Mouse (Mus musculus) embryonic facial prominence, embryonic 10.5 days (tissue): ENCODE data around the gene Cradd. TPM values are rescaled to one million over a fixed set of nuclear protein-coding genes. Genes with fewer than 3 reads are reported as not detected.

ENCODE experiments used
- DNase-seq: peaks from one replicate; pipeline ENCODE4 v3.0.0-alpha.2; 2017; ENCODE audit warnings: low spot score
- H3K27ac ChIP-seq: fragments of 300-500 bp; sonication (generic); replicated peaks from 2 replicates; pipeline ENCODE4 v1.5.1; 2016; ENCODE audit warnings: mild to moderate bottlenecking
- H3K27me3 ChIP-seq: fragments of 300-500 bp; sonication (generic); replicated peaks from 2 replicates; pipeline ENCODE4 v1.6.1; 2016; ENCODE audit warnings: low read depth, mild to moderate bottlenecking; ENCODE audit not compliant: poor library complexity, severe bottlenecking
- H3K36me3 ChIP-seq: fragments of 300-500 bp; sonication (generic); replicated peaks from 2 replicates; pipeline ENCODE4 v1.6.1; 2016; ENCODE audit warnings: mild to moderate bottlenecking, moderate library complexity
- H3K4me1 ChIP-seq: fragments of 300-500 bp; sonication (generic); 2 replicates; pipeline ENCODE4 v1.6.1; 2016
- H3K4me3 ChIP-seq: fragments of 300-500 bp; sonication (generic); 2 replicates; pipeline ENCODE4 v1.5.1; 2016; ENCODE audit warnings: mild to moderate bottlenecking, moderate library complexity
- H3K9me3 ChIP-seq: fragments of 300-500 bp; sonication (generic); 2 replicates; pipeline ENCODE4 v1.6.1; 2016; ENCODE audit warnings: mild to moderate bottlenecking
- WGBS: fragments of 180-500 bp; shearing (Covaris S2); methylation state at CpG from one replicate; pipeline ENCODE4 v1.1.7; 2016; 5-methylcytosine and 5-hydroxymethylcytosine counted together
- polyA plus RNA-seq: library from polyadenylated mRNA; unstranded; fragments of >200 nt; fragmentation: Nextera tagmentation; extraction: Ambion mirVana; gene quantifications from 2 replicates; pipeline ENCODE4 v1.2.1, GENCODE M21; 2016

Gene Cradd
- polyA plus RNA-seq, 1 experiment from 2014 or later: 13.5 TPM

DNA sequence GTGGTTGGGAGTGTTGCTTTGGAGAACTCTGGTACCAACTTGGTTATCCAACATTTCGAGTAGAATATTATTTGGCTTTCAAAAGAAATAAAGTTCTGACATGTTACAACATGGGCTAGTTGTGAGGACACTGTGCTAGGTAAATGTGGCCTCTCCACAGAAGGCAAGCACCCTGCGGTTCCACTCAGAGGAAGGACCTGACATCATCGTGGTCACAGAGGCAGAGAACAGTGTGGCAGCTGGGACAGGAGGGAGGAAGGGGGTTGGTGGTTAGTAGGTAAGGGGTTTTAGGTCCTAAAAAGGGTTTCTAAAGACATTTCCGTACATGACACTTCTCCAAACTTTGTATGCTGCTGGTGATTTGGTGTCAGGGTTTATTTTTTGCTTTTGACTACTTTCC is 145.1 kb downstream of the Cradd start:
- DNase-seq: no peak
- Histone ChIP-seq H3K36me3 (no peaks in the 10 kb centered on the region), H3K27me3 (peaks cover 9% of the 10 kb centered on the region; the same call in 1 of the 2 replicates), H3K4me3 (no peak overlapping the region), H3K9me3 (no peaks in the 10 kb centered on the region), H3K4me1 (peaks cover 36% of the 10 kb centered on the region), H3K27ac (no peak overlapping the region)
- WGBS: 84% methylated on average over 4 of the region's 4 CpGs

DNA sequence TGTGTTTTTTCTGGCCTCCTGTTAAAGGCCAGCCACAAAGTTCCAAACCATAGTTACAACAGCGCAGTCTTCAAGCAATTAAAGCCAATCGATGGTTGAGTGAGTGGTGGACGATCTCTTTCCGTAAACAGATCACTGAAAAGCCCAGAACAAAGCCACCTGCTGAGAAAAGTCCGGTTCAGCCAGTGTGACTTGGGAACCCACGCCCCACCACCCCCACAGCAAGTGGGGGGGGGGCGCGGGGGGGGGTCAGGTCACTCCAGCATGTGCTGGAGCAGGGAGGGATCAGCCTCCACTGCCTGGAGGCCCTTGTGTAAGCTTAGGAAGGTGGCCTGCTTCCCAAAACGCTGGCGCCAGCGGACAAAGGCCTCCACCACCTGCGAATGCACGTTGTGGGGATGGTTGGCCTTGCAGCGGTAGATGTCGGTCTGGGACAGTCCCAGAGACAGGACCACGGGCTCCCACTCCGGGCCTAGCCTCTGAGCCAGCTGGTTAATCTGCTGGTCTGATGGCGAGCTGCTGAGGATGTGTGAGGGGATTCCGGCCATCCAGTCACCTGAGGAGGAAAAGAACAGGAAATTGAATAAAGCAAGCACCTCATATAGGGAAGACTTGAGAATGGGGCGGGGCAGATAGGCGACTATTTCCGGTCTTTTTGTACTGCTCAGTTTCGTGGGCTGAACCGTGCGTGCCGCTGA is 148.4 kb downstream of the Cradd start:
- Histone ChIP-seq H3K36me3 (no peaks in the 10 kb centered on the region), H3K27ac (peak overlapping the region; percentile 65), H3K4me1 (peaks cover 49% of the 10 kb centered on the region), H3K4me3 (no peak overlapping the region), H3K9me3 (no peaks in the 10 kb centered on the region), H3K27me3 (peaks cover 13% of the 10 kb centered on the region; the same call in 1 of the 2 replicates)
- 35% methylated on average over 26 of the region's 26 CpGs for WGBS
- DNase-seq: no peak

DNA sequence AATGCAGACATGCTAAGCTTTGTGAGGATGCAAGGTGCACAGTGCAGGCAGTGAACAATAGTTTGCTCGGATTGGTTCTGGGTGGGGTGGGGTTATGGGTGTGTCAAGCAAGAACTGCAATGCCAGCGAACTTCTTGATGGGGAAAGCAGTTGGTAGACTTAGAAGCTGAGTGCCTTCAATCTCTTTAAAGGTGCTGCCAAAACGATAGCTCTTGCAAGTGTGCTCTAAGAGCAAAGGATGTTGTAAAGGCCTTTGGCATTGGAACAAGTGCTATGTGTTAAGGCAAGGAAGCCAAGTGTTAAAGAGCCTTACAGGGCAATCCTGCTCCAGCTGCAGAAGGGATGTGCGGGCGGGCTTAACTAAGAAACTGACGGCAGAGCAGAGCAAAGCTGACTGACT is 149.7 kb downstream of the Cradd start:
- no peak overlapping the region for H3K27ac ChIP-seq
- 83% methylated on average over 6 of the region's 6 CpGs for WGBS
- H3K27me3 ChIP-seq: peaks cover 13% of the 10 kb centered on the region; the same call in 1 of the 2 replicates

DNA sequence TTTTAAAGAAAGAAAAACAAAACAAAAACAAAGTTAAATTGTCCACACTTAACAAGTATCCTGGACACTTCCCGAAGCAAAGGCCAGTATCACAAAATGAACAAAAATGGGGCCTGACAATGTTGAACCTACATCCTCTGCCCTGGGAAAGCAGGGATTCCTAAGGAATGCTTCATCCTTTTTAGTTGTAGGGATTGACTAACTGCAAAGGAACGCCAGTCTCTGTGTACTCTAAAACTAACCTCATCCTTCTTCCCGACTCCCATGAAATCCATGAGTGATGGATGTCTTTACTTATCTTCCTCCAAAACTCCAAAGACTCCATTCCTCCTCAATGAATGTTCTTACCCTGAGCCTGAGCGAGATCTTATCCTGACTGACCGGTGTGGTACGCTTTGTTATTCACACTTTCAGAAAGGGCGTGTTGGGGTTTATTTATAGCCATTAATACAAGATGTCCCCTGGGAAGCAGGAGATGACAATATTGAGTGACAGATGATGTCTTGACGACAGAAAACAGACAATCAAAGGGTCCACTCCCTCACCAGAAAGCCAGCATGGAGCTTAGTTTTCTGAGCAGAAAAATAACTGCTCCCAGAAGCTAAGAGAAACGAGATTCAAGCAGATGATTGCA is 153.1 kb downstream of the Cradd start:
- DNase-seq: no peak
- 81% methylated on average over 9 of the region's 9 CpGs for WGBS
- Histone ChIP-seq H3K36me3 (no peaks in the 10 kb centered on the region), H3K4me1 (peaks cover 33% of the 10 kb centered on the region), H3K9me3 (no peaks in the 10 kb centered on the region), H3K27me3 (peaks cover 13% of the 10 kb centered on the region; the same call in 1 of the 2 replicates), H3K27ac (no peak overlapping the region), H3K4me3 (no peak overlapping the region)

More for the DNA sequence above, 149.7 kb downstream of the Cradd start:
- Histone ChIP-seq H3K4me1 (peaks cover 49% of the 10 kb centered on the region), H3K36me3 (no peaks in the 10 kb centered on the region), H3K4me3 (no peak overlapping the region), H3K9me3 (no peaks in the 10 kb centered on the region)
- no peak for DNase-seq

DNA sequence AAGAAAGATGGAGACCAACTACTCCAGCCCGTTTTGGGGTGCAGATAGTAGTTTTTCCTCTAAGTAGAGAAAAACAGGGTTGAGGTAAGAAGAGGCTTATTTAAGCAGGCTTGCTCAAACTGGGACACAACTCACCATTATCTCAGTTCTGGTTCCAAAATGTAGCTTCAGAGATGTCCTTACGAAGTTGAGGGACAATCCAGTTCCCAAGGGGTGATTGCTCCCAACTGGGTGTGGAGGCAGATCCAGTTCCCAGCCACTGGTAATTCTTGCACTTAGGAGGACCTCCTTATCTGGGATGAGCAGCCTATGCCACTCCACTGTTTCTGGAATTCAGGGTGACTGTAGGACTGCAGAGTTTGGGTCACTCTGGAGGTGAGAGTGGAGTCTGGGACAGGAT is 159.0 kb downstream of the Cradd start:
- H3K27me3 ChIP-seq: no peaks in the 10 kb centered on the region
- no peak for DNase-seq

DNA sequence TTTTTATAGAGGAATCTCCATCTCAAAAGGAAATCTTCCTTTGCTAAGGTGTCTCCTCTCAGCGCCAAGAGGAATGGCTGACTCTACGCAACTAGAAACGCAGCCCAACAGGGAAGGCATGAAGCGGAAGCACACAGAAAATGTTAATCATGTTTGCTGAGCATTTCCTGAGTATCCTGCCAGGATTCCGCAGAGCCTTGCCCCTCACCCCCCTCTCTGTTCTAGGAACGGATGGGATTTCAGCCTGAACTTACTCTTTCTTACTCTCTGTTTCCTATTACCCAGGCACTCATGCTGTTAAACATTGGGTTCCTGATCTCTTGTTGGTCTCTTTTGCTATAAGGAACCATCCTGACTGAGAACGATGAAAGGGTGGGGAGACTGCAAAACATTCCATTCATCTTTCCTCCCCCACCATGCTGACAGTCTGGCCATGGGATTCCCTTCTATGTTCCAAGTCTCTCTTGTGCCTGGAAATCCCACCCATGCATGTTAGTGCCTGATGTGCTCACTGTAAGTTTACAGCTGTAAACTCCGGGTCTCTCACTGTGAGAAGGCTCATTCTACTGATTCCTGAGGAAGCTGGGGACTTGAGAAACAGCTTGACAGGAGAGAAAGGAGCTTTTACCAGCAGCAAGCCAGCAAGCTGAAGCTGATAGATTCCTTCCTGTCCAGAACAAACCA is 161.1 kb downstream of the Cradd start:
- DNase-seq: no peak
- 53% methylated on average over 8 of the region's 8 CpGs for WGBS
- no peaks in the 10 kb centered on the region for H3K36me3 ChIP-seq
- H3K4me1 ChIP-seq: peaks cover 15% of the 10 kb centered on the region
- no peaks in the 10 kb centered on the region for H3K27me3 ChIP-seq
- no peak overlapping the region for H3K4me3 ChIP-seq
- no peaks in the 10 kb centered on the region for H3K9me3 ChIP-seq
- peak overlapping the region; percentile 24 for H3K27ac ChIP-seq

More for the DNA sequence above, 159.0 kb downstream of the Cradd start:
- no peak overlapping the region for H3K4me3 ChIP-seq
- 88% methylated on average over 2 of the region's 2 CpGs for WGBS
- H3K4me1 ChIP-seq: peaks cover 15% of the 10 kb centered on the region
- H3K36me3 ChIP-seq: no peaks in the 10 kb centered on the region
- H3K9me3 ChIP-seq: no peaks in the 10 kb centered on the region
- H3K27ac ChIP-seq: no peak overlapping the region

DNA sequence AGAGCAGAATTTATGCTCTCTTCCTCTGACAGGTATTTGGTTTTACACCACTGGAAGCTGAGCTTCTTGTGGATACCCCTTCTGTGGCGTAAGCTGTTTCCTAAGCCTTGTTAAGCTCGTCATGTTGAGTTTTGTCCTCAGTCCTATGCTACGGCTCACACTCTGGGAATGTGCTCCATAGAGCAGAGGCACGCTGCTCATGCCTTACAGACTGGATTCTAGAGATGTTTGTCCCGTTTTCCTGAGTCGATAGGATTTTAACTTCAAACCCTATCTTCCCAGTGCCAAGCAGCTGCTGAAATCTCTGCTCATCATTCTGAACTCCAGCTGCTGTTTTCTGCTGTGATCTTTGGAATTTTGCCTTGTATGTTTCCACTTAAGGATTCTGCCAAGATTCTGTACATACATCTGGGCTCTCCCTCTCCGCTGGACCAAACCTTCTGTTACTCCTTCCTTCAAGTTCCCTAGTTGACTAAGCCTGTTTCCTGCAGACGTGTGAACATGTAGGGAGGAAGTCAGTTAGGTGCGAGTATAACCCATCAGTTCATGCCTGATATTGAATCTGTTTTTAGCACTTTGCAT is 164.2 kb downstream of the Cradd start:
- H3K36me3 ChIP-seq: no peaks in the 10 kb centered on the region
- no peak for DNase-seq
- H3K27me3 ChIP-seq: no peaks in the 10 kb centered on the region
- peaks cover 15% of the 10 kb centered on the region for H3K4me1 ChIP-seq
- H3K9me3 ChIP-seq: no peaks in the 10 kb centered on the region
- no peak overlapping the region for H3K4me3 ChIP-seq
- 83% methylated on average over 9 of the region's 9 CpGs for WGBS
- H3K27ac ChIP-seq: no peak overlapping the region

DNA sequence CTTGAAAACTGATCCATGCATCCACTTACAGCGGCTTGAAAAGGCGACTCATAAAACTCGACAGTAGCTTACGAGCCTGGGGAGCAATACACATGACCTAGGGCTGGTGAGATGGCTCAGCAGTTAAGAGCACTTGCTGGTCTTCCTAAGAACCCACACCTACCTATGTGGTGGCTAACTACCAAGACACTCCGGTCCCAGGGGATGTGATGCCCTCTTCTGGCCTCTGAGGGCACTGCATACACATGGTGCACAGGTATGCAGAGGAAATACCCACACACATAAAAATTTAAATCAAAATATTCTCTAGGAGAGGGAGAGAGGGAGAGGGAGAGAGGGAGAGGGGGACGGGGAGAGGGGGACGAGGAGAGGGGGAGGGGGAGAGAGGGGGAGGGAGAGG is 167.5 kb downstream of the Cradd start:
- Histone ChIP-seq H3K9me3 (no peaks in the 10 kb centered on the region), H3K4me3 (no peak overlapping the region), H3K27me3 (no peaks in the 10 kb centered on the region), H3K4me1 (peaks cover 11% of the 10 kb centered on the region), H3K27ac (no peak overlapping the region), H3K36me3 (no peaks in the 10 kb centered on the region)
- DNase-seq: no peak
- WGBS: 86% methylated on average over 6 of the region's 7 CpGs

DNA sequence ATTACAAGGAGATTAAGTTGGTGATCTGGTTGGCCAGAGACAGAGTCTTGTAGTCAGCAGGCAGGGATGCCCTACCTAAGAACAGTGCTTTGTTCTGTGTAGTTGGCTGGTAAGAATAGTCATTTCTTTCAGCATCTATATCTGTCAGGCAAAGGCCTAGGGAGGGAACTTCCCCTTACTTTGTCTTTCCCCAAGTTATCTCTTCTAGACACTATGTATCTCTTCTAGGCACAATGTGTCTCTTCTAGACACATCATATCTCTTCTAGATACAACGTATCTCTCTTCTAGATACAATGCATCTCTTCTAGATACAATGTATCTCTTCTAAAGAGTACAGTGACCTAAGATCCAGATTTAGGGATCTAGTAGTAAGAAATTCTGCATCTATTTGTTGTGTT is 169.3 kb downstream of the Cradd start:
- H3K4me1 ChIP-seq: peaks cover 11% of the 10 kb centered on the region
- H3K4me3 ChIP-seq: no peak overlapping the region
- no peaks in the 10 kb centered on the region for H3K9me3 ChIP-seq
- no peak for DNase-seq
- H3K27me3 ChIP-seq: no peaks in the 10 kb centered on the region
- no peaks in the 10 kb centered on the region for H3K36me3 ChIP-seq
- 85% methylated on average over 1 of the region's 1 CpGs for WGBS
- H3K27ac ChIP-seq: no peak overlapping the region

DNA sequence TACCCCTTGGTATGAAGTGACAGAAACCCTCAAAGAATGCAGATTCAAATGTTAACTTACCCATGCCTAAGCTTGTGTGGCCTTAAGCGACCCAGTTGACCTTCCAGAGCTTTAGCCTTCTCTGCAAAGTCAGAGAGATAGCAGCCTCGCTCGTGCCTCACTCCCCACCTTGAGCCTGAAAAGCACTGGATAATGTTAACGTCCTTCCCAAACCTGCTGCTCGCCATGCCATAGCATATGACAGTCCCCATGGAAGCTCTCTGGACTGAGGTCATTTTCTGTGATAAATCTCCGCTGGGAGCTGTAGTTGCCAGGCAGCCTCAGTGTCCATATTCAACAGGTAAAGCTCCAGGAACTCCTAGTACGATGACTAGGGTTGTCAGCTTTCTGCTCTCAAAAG is 170.7 kb downstream of the Cradd start:
- no peak overlapping the region for H3K27ac ChIP-seq
- H3K4me3 ChIP-seq: no peak overlapping the region
- H3K36me3 ChIP-seq: no peaks in the 10 kb centered on the region
- H3K9me3 ChIP-seq: no peaks in the 10 kb centered on the region
- peaks cover 11% of the 10 kb centered on the region for H3K4me1 ChIP-seq
- no peak for DNase-seq
- no peaks in the 10 kb centered on the region for H3K27me3 ChIP-seq
- WGBS: 72% methylated on average over 7 of the region's 7 CpGs

DNA sequence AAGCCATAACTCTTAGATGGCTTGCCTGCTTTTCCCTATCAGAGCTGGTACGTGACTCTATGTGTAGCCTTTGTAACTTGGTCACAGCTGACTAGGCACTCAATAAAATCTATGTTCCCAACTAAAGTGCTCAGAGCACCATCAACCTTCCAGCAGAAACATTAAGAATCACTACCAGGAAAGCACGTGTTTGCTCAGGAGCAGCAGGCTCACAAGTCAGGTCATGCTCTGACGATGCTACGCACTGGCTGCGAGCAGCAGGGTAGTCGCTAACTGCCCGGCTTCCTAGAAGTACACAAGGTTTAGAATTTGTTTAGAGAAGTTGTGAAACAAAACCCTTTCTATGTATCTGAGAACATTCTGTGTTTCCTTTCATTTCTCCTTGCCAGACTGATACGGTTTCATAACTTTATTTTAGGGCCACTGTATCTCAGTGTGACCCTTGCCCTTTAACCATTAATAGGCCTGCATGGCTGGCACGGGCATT is 171.4 kb downstream of the Cradd start:
- no peak overlapping the region for H3K4me3 ChIP-seq
- WGBS: 67% methylated on average over 9 of the region's 9 CpGs
- H3K4me1 ChIP-seq: peaks cover 11% of the 10 kb centered on the region
- H3K36me3 ChIP-seq: no peaks in the 10 kb centered on the region
- no peak for DNase-seq
- no peaks in the 10 kb centered on the region for H3K27me3 ChIP-seq
- no peak overlapping the region for H3K27ac ChIP-seq
- H3K9me3 ChIP-seq: no peaks in the 10 kb centered on the region

DNA sequence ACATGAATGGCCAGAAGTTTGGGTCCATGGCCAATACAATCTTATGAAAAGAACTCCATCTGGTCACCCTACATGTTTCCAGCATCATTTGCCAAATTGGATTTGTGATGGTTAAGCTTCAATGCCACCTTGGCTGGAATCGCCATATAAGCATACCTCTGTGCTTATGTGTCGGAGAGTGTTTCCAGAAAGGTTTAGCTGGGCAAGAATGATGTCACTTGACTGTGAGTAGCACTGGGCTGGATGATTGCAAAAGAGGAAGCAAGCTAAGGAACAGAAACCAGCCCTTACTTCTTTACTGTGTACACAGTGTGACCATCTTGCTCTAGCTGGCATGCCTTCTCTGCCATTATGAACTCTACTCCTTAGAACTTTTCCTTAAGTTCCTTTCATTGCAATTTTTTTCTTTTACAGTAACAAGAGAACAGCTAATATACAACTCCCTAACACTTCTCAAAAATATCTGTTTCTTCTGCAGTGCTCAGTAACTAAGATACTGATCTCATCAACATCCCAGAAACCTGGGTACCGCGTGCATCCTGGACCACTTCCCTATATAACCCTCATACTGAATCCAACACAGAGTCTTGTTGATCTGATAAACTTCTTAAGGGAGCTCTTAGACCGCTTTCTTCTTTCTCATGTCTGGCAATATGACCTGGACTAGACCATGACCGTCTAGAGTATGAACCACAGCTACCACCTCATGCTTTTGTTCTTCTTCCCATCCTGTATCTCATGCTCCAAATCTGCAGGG is 172.7 kb downstream of the Cradd start:
- 94% methylated on average over 6 of the region's 6 CpGs for WGBS
- H3K27me3 ChIP-seq: no peaks in the 10 kb centered on the region
- no peak for DNase-seq

More for the DNA sequence above, 172.7 kb downstream of the Cradd start:
- Histone ChIP-seq H3K9me3 (no peaks in the 10 kb centered on the region), H3K4me1 (peaks cover 24% of the 10 kb centered on the region), H3K4me3 (no peak overlapping the region), H3K36me3 (no peaks in the 10 kb centered on the region), H3K27ac (no peak overlapping the region)
